Mouse (Mus musculus): ENCODE measurements around the gene Col23a1.

Col23a1 gene

DNA sequence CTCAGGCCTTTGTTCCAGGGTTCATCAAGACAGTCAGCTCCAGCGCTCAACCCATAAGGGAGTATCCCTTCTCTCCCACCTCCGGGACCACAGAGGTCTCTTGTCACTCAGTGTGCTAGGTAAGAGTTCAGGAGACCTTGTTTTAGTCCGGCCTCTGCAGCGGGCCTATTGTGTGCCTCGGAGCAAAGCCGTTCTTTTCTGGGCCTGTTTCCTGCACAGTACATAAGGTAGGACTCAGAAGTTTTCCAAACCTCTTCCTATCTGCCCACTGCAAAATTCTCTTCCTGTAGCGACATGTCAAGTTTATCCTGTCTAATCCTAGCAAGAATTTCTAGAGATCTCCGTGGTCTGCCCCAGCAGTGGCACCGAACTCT lies 294.3 kb downstream of the Col23a1 start:
- in situ Hi-C loops (cut with MboI; ENCODE audit: low sequenced_read_pairs) = no loop called here

DNA sequence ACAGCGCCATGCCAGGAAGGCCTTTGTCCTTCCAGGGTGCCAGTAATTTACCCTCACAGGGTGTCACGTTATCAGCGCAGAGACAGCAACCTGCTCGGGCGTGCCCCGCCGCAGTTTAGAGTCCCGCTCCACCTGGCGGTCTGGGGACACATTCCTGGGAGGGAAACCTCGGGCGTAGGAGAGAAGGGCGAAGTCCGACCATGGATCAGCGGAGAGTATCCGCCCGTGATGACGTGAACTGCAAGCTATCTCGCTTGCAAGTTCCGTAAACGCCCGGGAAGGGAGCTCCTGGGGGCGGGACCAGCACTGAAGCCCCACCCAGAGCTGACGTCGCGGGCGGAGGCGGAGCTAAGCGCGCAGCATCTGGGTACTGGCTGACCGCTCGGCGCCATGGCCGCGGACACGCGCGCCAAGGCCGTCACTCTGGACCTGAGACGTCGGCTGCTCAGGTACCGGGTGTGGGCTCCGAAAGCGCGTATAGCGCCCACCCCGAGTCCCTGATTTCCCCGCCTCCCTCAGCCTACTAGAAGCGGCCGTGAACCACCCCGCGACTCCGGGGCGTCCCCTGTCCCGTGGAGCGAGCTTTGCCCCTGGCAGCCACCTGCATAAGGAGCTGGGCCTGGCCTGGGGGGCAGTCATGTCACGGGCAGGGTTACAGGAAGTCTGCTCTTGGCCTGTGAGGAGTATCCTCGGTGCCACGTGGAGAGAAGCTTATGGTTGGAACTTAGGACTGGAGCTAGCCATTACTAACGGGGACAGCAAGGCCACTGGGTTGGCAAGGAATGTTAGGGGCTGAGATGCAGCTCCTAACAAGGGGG lies 294.9 kb downstream of the Col23a1 start, which contains the start of gene Phykpl:
Phykpl (plus strand) TSS at position 327 of the 818 bp plus-strand sequence.
- in situ Hi-C loops (cut with MboI; ENCODE audit: low sequenced_read_pairs) = no loop called here

DNA sequence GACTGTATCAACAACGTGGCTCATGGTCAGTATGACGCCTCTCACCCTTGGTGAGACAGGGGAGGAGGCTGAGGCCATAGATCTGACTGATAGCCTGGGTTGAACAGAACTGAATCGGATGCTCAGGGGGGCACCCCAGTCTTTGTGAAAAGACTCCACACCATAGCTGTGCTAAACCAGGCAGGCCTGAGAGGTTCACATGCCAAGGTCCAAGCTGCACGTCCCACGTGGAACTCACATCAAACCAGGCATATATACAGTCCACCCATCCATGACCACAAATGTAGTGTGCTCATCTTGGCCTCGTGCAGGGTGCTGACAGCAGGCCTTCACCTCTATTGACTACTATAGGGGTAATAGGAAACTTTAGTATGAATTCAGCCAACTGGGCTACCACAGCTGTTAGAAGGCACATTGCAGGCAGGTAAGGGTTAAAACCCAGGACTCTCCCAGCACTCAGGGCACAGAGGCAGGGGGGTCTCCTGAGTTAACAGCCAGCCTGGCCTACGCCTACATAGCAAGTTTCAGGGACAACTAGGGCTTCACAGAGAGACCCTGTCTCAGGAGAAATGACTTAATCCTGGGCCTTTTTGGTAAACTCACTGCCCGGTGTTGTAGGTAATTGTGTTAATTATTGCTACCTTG lies 296.0 kb downstream of the Col23a1 start:
- in situ Hi-C loops (cut with MboI; ENCODE audit: low sequenced_read_pairs) = no loop called here

DNA sequence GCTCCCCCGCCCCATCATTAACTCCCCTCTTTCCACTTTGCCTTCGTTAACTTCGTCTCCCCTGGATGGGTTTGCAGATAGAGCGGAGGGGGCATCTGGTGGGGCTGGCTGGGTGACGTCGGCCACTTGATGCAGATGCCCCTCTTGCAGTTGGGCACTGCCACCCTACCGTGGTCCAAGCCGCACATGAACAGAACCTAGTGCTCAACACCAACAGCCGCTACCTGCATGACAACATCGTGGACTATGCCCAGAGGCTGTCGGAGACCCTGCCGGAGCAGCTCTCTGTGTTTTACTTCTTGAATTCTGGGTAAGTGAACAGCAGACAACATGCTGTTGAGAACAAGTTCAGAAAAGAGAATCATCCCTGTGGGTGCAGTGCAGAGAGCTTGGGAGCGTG lies 296.7 kb downstream of the Col23a1 start:
- in situ Hi-C loops (cut with MboI; ENCODE audit: low sequenced_read_pairs) = no loop called here

DNA sequence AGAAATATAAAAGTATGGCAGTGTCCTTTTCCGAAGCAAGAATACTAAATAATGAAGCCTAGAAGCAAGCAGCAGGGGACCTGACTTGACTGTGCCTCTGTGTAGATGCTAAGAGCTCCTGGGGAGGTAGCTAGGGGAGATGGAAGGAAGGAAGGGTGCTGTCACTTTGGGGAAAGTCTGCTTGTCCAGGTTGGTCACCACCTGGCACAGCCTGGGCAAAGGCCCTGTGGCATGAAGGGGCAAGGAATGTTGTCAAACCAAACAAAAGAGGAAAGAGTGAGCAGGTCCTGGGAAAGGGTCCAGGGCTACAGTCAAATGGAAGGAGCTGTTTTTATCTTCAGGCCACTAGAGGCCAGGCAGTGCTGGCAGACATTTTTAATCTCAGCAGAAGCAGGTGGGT lies 297.3 kb downstream of the Col23a1 start:
- in situ Hi-C loops (cut with MboI; ENCODE audit: low sequenced_read_pairs) = no loop called here

- in situ Hi-C loops (cut with MboI; ENCODE audit: low sequenced_read_pairs) = no loop called here
These were observed 299.1 kb downstream of the Col23a1 start for GRCm38 (mm10) chr11:51588833-51589232.

DNA sequence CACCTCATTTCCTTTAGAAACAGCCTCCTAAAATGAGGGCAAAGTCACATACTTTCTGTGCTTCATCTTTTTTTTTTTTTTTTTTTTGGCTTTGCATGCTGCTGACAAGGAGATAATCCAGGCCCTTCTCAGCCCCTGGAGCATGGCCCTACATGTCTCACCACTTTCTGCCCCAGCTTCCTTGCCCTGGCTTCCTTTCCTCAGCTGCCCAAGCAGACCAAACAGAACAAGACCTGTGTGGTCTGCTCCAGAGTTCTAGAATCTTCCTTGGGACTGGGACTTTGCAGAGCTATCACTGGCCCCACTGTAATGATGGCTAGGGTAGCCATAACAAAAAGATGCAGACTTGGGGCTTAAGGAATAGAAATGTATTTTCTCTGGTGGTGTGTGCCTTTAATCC lies 300.3 kb downstream of the Col23a1 start:
- in situ Hi-C loops (cut with MboI; ENCODE audit: low sequenced_read_pairs) = no loop called here

- in situ Hi-C loops (cut with MboI; ENCODE audit: low sequenced_read_pairs) = no loop called here
These were observed 301.4 kb downstream of the Col23a1 start for GRCm38 (mm10) chr11:51591168-51591567.

- in situ Hi-C loops (cut with MboI; ENCODE audit: low sequenced_read_pairs) = no loop called here
These were observed 302.2 kb downstream of the Col23a1 start for GRCm38 (mm10) chr11:51591915-51592314.

DNA sequence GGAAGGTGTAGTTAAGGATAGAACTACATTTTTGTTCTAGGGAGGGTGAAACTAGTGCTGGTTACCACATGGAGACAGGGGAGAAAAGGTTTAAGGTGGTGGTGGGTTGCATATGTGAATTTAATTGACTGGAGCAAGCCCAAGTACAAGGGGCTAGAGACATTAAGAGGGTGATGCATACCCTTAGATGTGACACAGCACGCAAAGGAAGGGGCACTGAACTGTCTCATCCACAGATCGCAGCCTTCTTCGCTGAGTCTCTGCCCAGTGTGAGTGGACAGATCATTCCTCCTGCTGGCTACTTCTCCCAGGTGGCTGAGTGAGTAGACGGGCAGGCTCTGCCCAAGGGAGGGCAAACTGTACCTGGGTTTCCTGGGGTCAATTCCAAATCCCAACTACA lies 303.6 kb downstream of the Col23a1 start:
- in situ Hi-C loops (cut with MboI; ENCODE audit: low sequenced_read_pairs) = no loop called here

- in situ Hi-C loops (cut with MboI; ENCODE audit: low sequenced_read_pairs) = no loop called here
These were observed 304.1 kb downstream of the Col23a1 start for GRCm38 (mm10) chr11:51593849-51594248.

DNA sequence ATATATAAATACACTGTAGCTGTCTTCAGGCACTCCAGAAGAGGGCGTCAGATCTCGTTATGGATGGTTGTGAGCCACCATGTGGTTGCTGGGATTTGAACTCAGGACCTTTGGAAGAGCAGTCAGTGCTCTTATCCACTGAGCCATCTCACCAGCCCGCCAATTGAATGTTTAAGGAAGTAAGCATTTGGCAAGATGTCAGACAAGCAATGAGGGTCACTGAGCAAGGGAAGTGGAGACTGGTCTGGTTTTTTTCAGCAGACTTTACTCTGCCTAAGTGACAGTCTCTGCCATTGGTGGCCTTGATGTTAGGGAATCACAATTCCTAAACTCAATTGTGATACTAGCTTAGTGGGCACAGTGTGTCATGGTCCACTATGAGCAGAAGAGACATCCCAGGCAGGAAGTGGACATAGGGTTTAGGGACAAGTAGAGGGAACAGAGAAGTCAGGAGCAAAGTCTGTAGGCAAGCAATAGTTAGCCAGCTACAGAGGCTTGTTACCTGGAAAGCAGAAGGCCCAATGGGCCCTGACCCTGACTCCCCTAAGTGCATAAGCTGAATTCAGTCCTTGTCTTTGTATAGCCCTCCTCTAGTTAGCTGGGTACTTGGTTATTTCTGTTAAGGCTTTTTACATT lies 305.1 kb downstream of the Col23a1 start:
- in situ Hi-C loops (cut with MboI; ENCODE audit: low sequenced_read_pairs) = no loop called here

DNA sequence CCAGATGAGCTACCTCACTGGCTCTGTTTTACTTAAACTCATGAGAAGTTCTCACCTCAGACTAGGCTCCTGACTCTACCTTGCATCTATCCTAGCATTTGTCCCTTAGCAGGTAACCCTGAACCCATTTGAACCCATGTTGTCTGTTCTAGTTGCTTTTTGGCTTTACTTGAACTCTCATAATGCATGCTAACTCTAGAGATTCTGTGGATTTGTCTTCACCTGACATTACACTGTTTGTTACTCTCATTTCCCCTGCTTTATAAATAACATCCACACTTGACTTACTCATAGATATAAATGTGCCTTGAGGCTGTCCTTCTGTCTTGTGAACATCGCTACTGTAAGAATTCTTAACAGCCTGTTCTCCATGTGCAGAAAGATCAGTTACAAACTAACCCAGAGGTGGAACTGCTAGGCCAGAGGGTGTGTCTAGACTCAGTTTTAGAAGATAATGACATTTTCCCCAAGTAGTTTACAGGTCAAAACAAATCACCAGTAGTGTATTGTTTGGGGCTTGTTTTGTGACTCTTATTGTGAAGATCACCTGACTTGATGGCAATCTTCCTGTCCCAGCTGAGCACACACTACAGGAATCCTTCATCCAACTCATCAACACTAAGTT lies 305.9 kb downstream of the Col23a1 start:
- in situ Hi-C loops (cut with MboI; ENCODE audit: low sequenced_read_pairs) = no loop called here

- in situ Hi-C loops (cut with MboI; ENCODE audit: low sequenced_read_pairs) = no loop called here
These were observed 307.8 kb downstream of the Col23a1 start for GRCm38 (mm10) chr11:51597553-51597952.

DNA sequence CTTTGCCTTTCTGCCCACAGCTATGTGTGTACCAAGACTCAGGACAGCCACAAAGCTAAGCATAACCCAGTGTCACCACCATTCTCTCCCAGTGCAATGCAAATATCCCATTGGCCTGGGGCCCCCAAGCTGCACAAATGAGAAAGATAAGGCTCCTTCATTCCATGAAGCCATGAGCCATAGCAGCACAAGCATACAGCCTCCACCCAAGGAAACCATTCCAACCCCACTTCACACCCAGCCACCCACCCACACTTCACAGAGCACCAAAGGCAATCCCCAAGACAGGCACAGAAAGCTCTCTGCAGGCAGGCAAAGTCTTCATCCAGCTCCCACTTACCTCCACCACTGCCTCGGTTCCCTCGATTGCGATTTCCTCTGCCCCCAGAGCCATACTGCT lies 312.5 kb downstream of the Col23a1 start:
- in situ Hi-C loops (cut with MboI; ENCODE audit: low sequenced_read_pairs) = no loop called here

DNA sequence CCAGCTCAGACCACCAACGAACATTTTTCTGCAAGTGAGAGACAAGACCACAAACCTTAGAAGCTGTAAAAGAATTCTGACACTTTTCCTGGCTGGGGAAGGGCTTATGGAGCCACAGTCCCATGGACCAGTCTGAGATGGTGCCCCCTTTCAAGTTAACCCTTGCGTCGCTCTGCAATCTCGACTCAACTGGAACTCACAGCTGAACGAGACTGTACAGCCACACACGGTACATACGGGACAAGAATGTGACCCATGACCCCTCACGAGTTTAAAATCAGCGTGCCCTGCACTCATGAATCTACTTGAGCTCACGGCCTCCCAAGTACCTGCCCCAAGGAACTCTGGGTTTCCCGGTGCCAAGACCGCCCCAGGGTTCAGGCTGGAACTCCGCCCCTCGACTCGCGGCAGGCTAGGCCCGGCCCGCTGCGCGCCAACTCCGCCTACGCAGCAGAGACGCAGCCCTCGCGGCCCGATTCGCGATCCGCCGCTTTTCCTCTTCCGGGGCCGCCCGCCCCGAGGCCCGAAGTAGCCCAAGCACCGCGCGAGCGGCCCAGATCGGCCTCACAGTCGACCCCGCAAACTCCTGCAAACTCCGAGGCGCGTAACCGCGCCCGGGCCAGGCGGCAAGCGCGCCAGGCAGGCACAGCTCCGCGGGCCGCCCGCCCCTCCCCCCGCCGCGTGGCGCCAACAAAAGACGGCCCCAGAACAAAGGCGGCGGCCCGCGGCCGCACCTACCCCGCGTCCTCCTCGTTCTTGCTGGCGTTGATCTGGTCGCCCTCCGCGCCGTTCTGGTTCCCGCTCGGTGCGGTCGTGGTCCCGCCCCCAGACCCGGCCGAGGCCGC lies 316.1 kb downstream of the Col23a1 start:
- in situ Hi-C loops (cut with MboI; ENCODE audit: low sequenced_read_pairs) = no loop called here

DNA sequence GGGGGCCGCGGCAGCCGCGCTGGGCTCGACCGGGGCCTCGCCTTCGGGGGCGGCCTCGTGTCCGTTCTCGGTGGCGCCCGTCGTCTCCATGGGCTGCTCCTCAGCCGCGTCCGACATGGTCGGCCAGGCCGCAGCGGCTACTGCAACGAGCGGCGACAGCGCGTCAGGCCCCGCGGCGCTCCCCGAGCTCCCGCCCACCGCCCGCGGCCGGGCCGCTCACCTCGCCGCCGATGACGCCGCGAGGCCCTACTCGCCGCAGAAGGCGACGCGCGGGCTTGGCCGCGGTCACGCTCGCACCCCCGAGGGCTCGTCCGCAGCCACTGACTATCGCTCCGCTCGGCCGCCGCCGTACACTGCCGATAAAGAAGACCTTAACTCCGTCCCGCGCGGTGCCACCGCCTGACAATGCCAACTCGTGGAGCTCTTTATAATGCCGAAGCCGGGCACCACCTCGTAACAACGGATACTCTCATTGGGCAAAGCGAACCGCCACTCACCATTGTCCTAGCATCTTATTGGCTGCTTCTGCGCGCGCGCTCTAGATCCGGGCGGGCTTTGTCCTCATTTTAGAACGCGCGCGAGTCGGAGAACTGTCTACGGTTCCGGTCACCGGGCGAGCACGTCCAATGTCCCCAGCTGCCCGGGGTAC lies 316.9 kb downstream of the Col23a1 start, which contains the start of gene Hnrnpab:
Hnrnpab (minus strand) TSS at position 401 of the 649 bp plus-strand sequence.
- in situ Hi-C loops (cut with MboI; ENCODE audit: low sequenced_read_pairs) = no loop called here

DNA sequence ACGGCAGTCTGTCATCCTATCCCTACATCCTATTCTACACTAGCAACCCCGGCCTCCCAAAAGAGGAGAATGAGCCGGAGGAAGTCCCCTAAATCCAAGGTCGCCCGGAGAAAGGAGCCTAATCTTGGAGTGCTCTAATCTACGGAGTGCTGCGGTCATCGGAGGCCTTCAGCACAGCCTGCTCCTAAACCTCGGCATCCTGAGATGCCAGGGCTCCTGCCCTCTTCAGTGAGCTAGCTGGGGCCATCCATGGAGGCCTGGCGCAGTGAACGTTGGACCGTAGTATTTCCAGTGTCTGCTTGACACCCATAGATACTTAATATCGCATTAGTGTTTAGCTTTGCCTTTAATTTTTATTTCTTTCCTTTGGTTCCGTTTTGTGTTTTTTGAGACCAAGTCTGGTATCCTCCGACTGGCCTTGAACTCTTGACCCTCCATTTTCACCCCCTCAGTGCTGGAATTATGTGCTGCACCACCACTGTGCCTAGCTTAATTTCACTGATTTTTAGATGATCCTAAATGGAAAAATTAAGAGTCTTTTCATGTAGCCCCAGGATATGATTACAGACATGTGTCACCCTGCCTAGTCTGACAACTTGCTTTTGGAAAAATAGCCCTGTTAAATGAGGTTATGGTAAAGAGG lies 317.5 kb downstream of the Col23a1 start:
- in situ Hi-C loops (cut with MboI; ENCODE audit: low sequenced_read_pairs) = no loop called here

GRCm38 (mm10) chr11:51609266-51609909 lies 319.7 kb downstream of the Col23a1 start:
- in situ Hi-C loops (cut with MboI; ENCODE audit: low sequenced_read_pairs) = no loop called here
